Mouse (Mus musculus): ENCODE data around the gene Ormdl3. TPM values are rescaled to one million over a fixed set of nuclear protein-coding genes. Genes with fewer than 3 reads are reported as not detected.
A peak's percentile ranks its signal among the peaks of the same experiment; 100 is the strongest.
"Not testable (repeated sequence)": the region's sequence is repeated elsewhere in the genome, so short reads cannot be mapped to it uniquely, and the experiment has no call there.

Gene Ormdl3
- polyA plus RNA-seq (2012; rRNA removed): 76.8 and 86.6 TPM in 2 replicates
- polyA plus RNA-seq (2014; fragmentation: Nextera tagmentation; extraction: Ambion mirVana): 12.9 and 13.7 TPM in 2 replicates

GRCm38 (mm10) chr11:98586892-98587563 lies at the start of gene Ormdl3:
Gene Ormdl3 (minus strand): TSS chr11:98587368.
- Histone ChIP-seq H3K4me1 (ENCODE audit: control insufficient read depth, insufficient read depth, low read length) (peaks cover 20% of the 10 kb centered on the region), H3K4me3 (replicated peaks; ENCODE audit: low read length) (peak within 1 kb of the TSS; percentile 73), H3K27me3 (ENCODE audit: control insufficient read depth, insufficient read depth, low read length) (no peaks in the 10 kb centered on the region), H3K36me3 (ENCODE audit: control insufficient read depth, insufficient read depth, low read length) (peaks cover 16% of the 10 kb centered on the region), H3K9ac (ENCODE audit: low read depth, low read length, severe bottlenecking) (peak within 1 kb of the TSS; percentile 77), H3K4me2 (replicated peaks; ENCODE audit: low read depth, low read length, severe bottlenecking) (peak within 1 kb of the TSS; percentile 68), H3K27ac (replicated peaks; ENCODE audit: low read depth, low read length) (peak within 1 kb of the TSS; percentile 79), H3K9me3 (ENCODE audit: control insufficient read depth, low read length) (no peaks in the 10 kb centered on the region)
- 2% methylated on average over 47 of the region's 49 CpGs for WGBS
- peak; percentile 66; the same call in 1 of the 2 replicates for TF ChIP-seq POLR2A (IDR thresholded peaks at IDR 0.05; ENCODE audit: borderline replicate concordance, extremely low read depth, insufficient read depth, insufficient read length)
- peak; percentile 94 for ATAC-seq (ENCODE audit: low FRiP score, low read depth)
- DNase-seq (ENCODE audit: low spot score): peak; percentile 99

DNA sequence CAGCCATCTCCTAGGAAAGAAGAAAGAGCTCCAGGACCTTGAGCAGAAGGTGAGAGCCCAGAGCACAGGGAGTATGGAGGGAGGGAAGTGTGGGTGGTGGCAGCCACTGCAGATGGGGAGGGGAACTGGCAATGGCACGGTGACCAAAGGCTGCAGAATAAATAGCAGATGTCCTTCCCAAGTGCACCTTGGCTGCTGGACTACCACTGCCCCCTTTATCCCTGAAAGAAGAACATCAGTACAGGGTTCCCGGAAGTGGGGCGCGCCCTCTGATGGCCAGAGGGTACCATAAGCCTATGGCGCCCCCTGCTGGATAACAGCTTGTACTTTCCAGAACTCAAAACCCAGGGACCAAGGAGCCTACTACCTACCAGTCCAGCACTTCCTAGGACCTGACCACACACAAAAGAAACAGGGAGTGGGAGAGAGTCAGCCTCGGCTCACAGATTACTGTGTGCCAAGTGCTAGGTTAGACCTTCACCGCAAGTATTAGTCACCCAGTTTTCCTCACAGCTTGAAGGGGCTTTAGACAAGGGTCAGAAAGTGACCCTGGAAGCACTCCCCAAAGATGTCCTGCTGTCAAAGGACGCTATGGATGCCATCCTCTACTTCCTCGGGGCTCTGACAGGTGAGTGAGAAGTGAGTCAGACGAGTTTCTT lies 48.3 kb upstream of the Ormdl3 start:
- 29% methylated on average over 9 of the region's 10 CpGs for WGBS
- not testable (repeated sequence) for DNase-seq (ENCODE audit: low spot score); H3K4me1 ChIP-seq (ENCODE audit: control insufficient read depth, insufficient read depth, low read length); H3K27me3 ChIP-seq (ENCODE audit: control insufficient read depth, insufficient read depth, low read length); H3K36me3 ChIP-seq (ENCODE audit: control insufficient read depth, insufficient read depth, low read length); H3K27ac ChIP-seq (replicated peaks; ENCODE audit: low read depth, low read length); ATAC-seq (ENCODE audit: low FRiP score, low read depth); H3K9ac ChIP-seq (ENCODE audit: low read depth, low read length, severe bottlenecking); H3K4me2 ChIP-seq (replicated peaks; ENCODE audit: low read depth, low read length, severe bottlenecking); H3K9me3 ChIP-seq (ENCODE audit: control insufficient read depth, low read length); H3K4me3 ChIP-seq (replicated peaks; ENCODE audit: low read length)

DNA sequence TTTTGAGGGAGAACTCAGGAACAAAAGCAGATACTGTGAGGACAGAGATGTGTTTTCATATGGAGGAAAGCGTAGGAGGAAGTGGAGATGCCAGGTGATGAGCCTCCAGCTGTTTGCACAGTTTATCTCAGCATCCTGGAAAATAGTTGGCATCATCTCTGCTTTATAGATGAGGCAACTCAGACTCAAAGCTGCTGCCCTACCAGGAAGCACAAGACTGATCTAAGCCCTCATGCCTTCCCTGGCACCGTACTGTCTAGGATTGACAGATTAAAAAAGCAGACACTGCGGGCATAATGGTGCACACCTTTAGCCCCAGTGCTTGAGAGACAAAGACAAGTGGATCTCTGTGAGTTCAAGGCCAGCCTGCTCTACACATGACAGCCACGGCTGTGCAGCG lies 43.5 kb upstream of the Ormdl3 start:
- 84% methylated on average over 5 of the region's 5 CpGs for WGBS
- DNase-seq (ENCODE audit: low spot score): no peak

GRCm38 (mm10) chr11:98628706-98629105 lies 41.5 kb upstream of the Ormdl3 start:
- no peaks in the 10 kb centered on the region for H3K9me3 ChIP-seq (ENCODE audit: control insufficient read depth, low read length)
- H3K9ac ChIP-seq (ENCODE audit: low read depth, low read length, severe bottlenecking): no peak overlapping the region
- no peak for DNase-seq (ENCODE audit: low spot score)
- no peaks in the 10 kb centered on the region for H3K36me3 ChIP-seq (ENCODE audit: control insufficient read depth, insufficient read depth, low read length)
- ATAC-seq (ENCODE audit: low FRiP score, low read depth): no peak
- WGBS: 91% methylated on average over 3 of the region's 3 CpGs
- TF ChIP-seq POLR2A (IDR thresholded peaks at IDR 0.05; ENCODE audit: borderline replicate concordance, extremely low read depth, insufficient read depth, insufficient read length): no peak
- H3K4me3 ChIP-seq (replicated peaks; ENCODE audit: low read length): no peak overlapping the region
- no peak overlapping the region for H3K4me2 ChIP-seq (replicated peaks; ENCODE audit: low read depth, low read length, severe bottlenecking)
- H3K27ac ChIP-seq (replicated peaks; ENCODE audit: low read depth, low read length): no peak overlapping the region
- no peaks in the 10 kb centered on the region for H3K27me3 ChIP-seq (ENCODE audit: control insufficient read depth, insufficient read depth, low read length)
- H3K4me1 ChIP-seq (ENCODE audit: control insufficient read depth, insufficient read depth, low read length): no peaks in the 10 kb centered on the region

More for the DNA sequence above, 43.5 kb upstream of the Ormdl3 start:
- H3K4me2 ChIP-seq (replicated peaks; ENCODE audit: low read depth, low read length, severe bottlenecking): no peak overlapping the region
- H3K9me3 ChIP-seq (ENCODE audit: control insufficient read depth, low read length): no peaks in the 10 kb centered on the region
- H3K4me3 ChIP-seq (replicated peaks; ENCODE audit: low read length): no peak overlapping the region
- ATAC-seq (ENCODE audit: low FRiP score, low read depth): no peak
- H3K36me3 ChIP-seq (ENCODE audit: control insufficient read depth, insufficient read depth, low read length): no peaks in the 10 kb centered on the region
- H3K27ac ChIP-seq (replicated peaks; ENCODE audit: low read depth, low read length): no peak overlapping the region
- H3K27me3 ChIP-seq (ENCODE audit: control insufficient read depth, insufficient read depth, low read length): no peaks in the 10 kb centered on the region
- TF ChIP-seq POLR2A (IDR thresholded peaks at IDR 0.05; ENCODE audit: borderline replicate concordance, extremely low read depth, insufficient read depth, insufficient read length): no peak
- no peaks in the 10 kb centered on the region for H3K4me1 ChIP-seq (ENCODE audit: control insufficient read depth, insufficient read depth, low read length)
- H3K9ac ChIP-seq (ENCODE audit: low read depth, low read length, severe bottlenecking): no peak overlapping the region

DNA sequence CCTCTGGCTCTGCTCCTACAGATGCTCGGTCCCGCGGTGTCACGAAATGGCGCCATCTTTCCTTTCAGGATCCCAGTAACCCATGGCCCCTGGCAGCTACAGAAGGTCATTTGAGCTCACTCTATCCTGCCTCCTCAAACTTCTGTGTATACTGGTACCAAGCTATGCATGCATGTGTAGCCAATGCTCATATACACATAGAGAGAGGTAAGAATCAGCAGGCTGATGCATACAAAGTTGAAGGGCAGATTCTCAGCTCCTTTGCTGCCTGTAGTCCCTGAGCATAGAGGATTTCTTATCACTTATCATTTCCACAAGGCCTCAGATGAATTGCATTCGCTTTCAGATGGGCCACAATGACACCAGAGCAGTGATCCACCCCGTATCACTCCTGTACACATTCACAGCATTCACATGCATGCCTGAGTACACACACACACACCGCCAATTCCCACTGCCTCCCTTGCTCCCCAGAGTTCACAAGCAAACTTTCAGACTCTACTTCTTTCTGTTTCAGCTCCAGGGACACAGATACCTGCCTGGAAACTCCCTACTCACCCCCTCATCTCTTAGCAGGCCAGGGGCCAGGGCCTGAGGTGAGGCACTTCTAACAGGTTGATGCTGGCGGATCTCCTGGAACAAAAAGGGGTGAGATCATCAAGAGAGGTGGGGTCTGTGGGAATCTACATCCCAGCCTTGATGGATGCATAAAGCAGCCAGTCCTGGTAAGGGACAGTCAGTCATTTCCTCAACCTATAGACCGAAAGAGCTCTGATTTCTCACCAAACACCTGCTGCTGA lies 38.6 kb upstream of the Ormdl3 start, which contains the start of the genes Gm12355 and Gsdma3:
Gm12355 (minus strand) TSS at position 51 of the 800 bp plus-strand sequence.
Gsdma3 (plus strand) TSS at position 750 of the 800 bp plus-strand sequence.
- Histone ChIP-seq H3K9me3 (ENCODE audit: control insufficient read depth, low read length) (no peaks in the 10 kb centered on the region), H3K36me3 (ENCODE audit: control insufficient read depth, insufficient read depth, low read length) (no peaks in the 10 kb centered on the region), H3K9ac (ENCODE audit: low read depth, low read length, severe bottlenecking) (no peak within 1 kb of the TSS), H3K4me1 (ENCODE audit: control insufficient read depth, insufficient read depth, low read length) (no peaks in the 10 kb centered on the region), H3K27me3 (ENCODE audit: control insufficient read depth, insufficient read depth, low read length) (no peaks in the 10 kb centered on the region), H3K27ac (replicated peaks; ENCODE audit: low read depth, low read length) (no peak within 1 kb of the TSS), H3K4me3 (replicated peaks; ENCODE audit: low read length) (no peak within 1 kb of the TSS), H3K4me2 (replicated peaks; ENCODE audit: low read depth, low read length, severe bottlenecking) (no peak within 1 kb of the TSS)
- DNase-seq (ENCODE audit: low spot score): no peak
- no peak for TF ChIP-seq POLR2A (IDR thresholded peaks at IDR 0.05; ENCODE audit: borderline replicate concordance, extremely low read depth, insufficient read depth, insufficient read length)
- WGBS: 89% methylated on average over 10 of the region's 10 CpGs
- no peak for ATAC-seq (ENCODE audit: low FRiP score, low read depth)

DNA sequence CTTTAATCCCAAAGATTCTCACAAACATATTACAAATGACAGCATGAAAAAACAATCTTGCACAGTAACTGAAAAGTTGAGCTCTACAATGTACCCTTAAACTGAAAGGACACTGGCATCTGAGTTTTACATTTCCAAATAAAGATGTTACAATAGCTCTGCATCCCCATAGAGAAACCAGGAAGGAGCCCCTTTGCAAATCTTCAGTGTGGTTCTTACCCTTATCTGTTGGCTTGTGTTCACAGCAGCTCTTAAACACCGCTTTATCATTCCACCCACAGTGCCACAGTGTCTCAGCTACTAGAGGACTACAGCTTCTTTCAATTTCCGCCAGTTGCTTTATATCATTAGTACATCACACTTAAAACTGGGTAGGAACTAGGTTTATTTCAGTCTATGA lies 37.2 kb upstream of the Ormdl3 start:
- not testable (repeated sequence) for H3K4me3 ChIP-seq (replicated peaks; ENCODE audit: low read length); DNase-seq (ENCODE audit: low spot score); H3K27ac ChIP-seq (replicated peaks; ENCODE audit: low read depth, low read length); H3K9me3 ChIP-seq (ENCODE audit: control insufficient read depth, low read length); H3K4me2 ChIP-seq (replicated peaks; ENCODE audit: low read depth, low read length, severe bottlenecking); H3K4me1 ChIP-seq (ENCODE audit: control insufficient read depth, insufficient read depth, low read length); H3K27me3 ChIP-seq (ENCODE audit: control insufficient read depth, insufficient read depth, low read length); H3K36me3 ChIP-seq (ENCODE audit: control insufficient read depth, insufficient read depth, low read length); H3K9ac ChIP-seq (ENCODE audit: low read depth, low read length, severe bottlenecking); ATAC-seq (ENCODE audit: low FRiP score, low read depth)
- WGBS: 86% methylated on average over 2 of the region's 2 CpGs

GRCm38 (mm10) chr11:98623981-98624380 lies 36.8 kb upstream of the Ormdl3 start:
- H3K4me3 ChIP-seq (replicated peaks; ENCODE audit: low read length); H3K27ac ChIP-seq (replicated peaks; ENCODE audit: low read depth, low read length); H3K4me1 ChIP-seq (ENCODE audit: control insufficient read depth, insufficient read depth, low read length); H3K9ac ChIP-seq (ENCODE audit: low read depth, low read length, severe bottlenecking); ATAC-seq (ENCODE audit: low FRiP score, low read depth); DNase-seq (ENCODE audit: low spot score); H3K36me3 ChIP-seq (ENCODE audit: control insufficient read depth, insufficient read depth, low read length); H3K4me2 ChIP-seq (replicated peaks; ENCODE audit: low read depth, low read length, severe bottlenecking); H3K9me3 ChIP-seq (ENCODE audit: control insufficient read depth, low read length); H3K27me3 ChIP-seq (ENCODE audit: control insufficient read depth, insufficient read depth, low read length): not testable (repeated sequence)
- 83% methylated on average over 6 of the region's 6 CpGs for WGBS

Data from limb, embryonic 14.5 days (tissue).